Comparison of ENCODE assay signal across 21 mouse cellular contexts in genomic region chr10:13328602-13329001, GRCm38 (mm10).
DNase-seq lines count a peak whose midpoint lies in the region; ATAC-seq and TF ChIP-seq lines count a peak whose summit lies in the region.
"Had no signal": no experiment of that assay in that cellular context is flagged by ENCODE, and none has a peak within 500 bp of the region (broad histone marks: within the 10 kb centered on the region; RNA-seq: fewer than 3 reads in every experiment).

No protein-coding gene starts in this region.

- H3K27me3 ChIP-seq in embryonic facial prominence, embryonic 12.5 days = no peaks in the 10 kb centered on the region
- H3K27me3 ChIP-seq in embryonic facial prominence, embryonic 10.5 days (replicated peaks; ENCODE audit: low read depth, poor library complexity, severe bottlenecking) = no peaks in the 10 kb centered on the region
- H3K27me3 ChIP-seq in heart, postnatal 0 days (ENCODE audit: control insufficient read depth, insufficient read depth, low read length) = no peaks in the 10 kb centered on the region
- no peaks in the 10 kb centered on the region for H3K27me3 ChIP-seq in lung, embryonic 14.5 days (ENCODE audit: insufficient read depth, low read length)
- no peaks in the 10 kb centered on the region for H3K27me3 ChIP-seq in stomach, embryonic 15.5 days (replicated peaks)
- H3K27me3 ChIP-seq: hindbrain, embryonic 12.5 days; neural tube, embryonic 15.5 days had no signal

- H3K27ac ChIP-seq in embryonic facial prominence, embryonic 12.5 days = 0 out of 2 replicates have a peak overlapping the region, but pooled peaks have one; percentile 63
- H3K27ac ChIP-seq in embryonic facial prominence, embryonic 10.5 days (replicated peaks) = no peak overlapping the region
- peak overlapping the region; percentile 56; the same call in 1 of the 2 replicates for H3K27ac ChIP-seq in heart, postnatal 0 days (ENCODE audit: low read depth)
- peak overlapping the region; percentile 48 for H3K27ac ChIP-seq in lung, embryonic 14.5 days (ENCODE audit: low read depth)
- H3K27ac ChIP-seq in stomach, embryonic 15.5 days = peak overlapping the region; percentile 89
- H3K27ac ChIP-seq: hindbrain, embryonic 12.5 days; liver, embryonic 13.5 days; neural tube, embryonic 15.5 days had no signal

- no peaks in the 10 kb centered on the region for H3K9me3 ChIP-seq in embryonic facial prominence, embryonic 12.5 days
- H3K9me3 ChIP-seq in embryonic facial prominence, embryonic 10.5 days = no peaks in the 10 kb centered on the region
- no peaks in the 10 kb centered on the region for H3K9me3 ChIP-seq in heart, postnatal 0 days (replicated peaks; ENCODE audit: control insufficient read depth, low read length)
- no peaks in the 10 kb centered on the region for H3K9me3 ChIP-seq in lung, embryonic 14.5 days (ENCODE audit: low read depth, low read length)
- H3K9me3 ChIP-seq in stomach, embryonic 15.5 days = no peaks in the 10 kb centered on the region
- H3K9me3 ChIP-seq: G1E; hindbrain, embryonic 12.5 days; liver, embryonic 13.5 days; neural tube, embryonic 15.5 days had no signal

- WGBS in embryonic facial prominence, embryonic 12.5 days = 58% methylated on average over 3 of the region's 3 CpGs
- WGBS in embryonic facial prominence, embryonic 10.5 days = 68% methylated on average over 3 of the region's 3 CpGs
- WGBS in heart, postnatal 0 days = 59% methylated on average over 3 of the region's 3 CpGs
- 45% methylated on average over 3 of the region's 3 CpGs for WGBS in lung, embryonic 14.5 days
- 56% methylated on average over 3 of the region's 3 CpGs for WGBS in lung, adult 2 months
- WGBS in stomach, embryonic 15.5 days = 34% methylated on average over 3 of the region's 3 CpGs

- no peak for TF ChIP-seq CTCF in heart, postnatal 0 days (IDR thresholded peaks at IDR 0.05; ENCODE audit: low read depth)
- no peak for TF ChIP-seq CTCF in lung, embryonic 14.5 days (IDR thresholded peaks at IDR 0.05; ENCODE audit: low read depth)
- TF ChIP-seq CTCF in lung, adult 2 months (IDR thresholded peaks at IDR 0.05; ENCODE audit: insufficient read depth, low read length) = no peak

- peaks cover 6% of the 10 kb centered on the region for H3K4me1 ChIP-seq in embryonic facial prominence, embryonic 12.5 days
- H3K4me1 ChIP-seq in embryonic facial prominence, embryonic 10.5 days = peaks cover 20% of the 10 kb centered on the region
- peaks cover 29% of the 10 kb centered on the region; the same call in 1 of the 2 replicates for H3K4me1 ChIP-seq in heart, postnatal 0 days (ENCODE audit: control insufficient read depth, insufficient read depth)
- peaks cover 22% of the 10 kb centered on the region for H3K4me1 ChIP-seq in lung, embryonic 14.5 days (ENCODE audit: insufficient read depth)
- peaks cover 3% of the 10 kb centered on the region for H3K4me1 ChIP-seq in lung, adult 2 months (ENCODE audit: control insufficient read depth, insufficient read depth, low read length)
- peaks cover 12% of the 10 kb centered on the region for H3K4me1 ChIP-seq in stomach, embryonic 15.5 days

- TF ChIP-seq EP300 in heart, postnatal 0 days (IDR thresholded peaks at IDR 0.05; ENCODE audit: low read depth) = no peak

- ATAC-seq in embryonic facial prominence, embryonic 12.5 days (ENCODE audit: insufficient number of reproducible peaks, insufficient read depth, low FRiP score, low TSS enrichment) = no peak
- ATAC-seq in heart, postnatal 0 days (ENCODE audit: insufficient read depth, low read depth) = no peak
- peak; percentile 32; the same call in 1 of the 2 replicates for ATAC-seq in lung, embryonic 14.5 days (ENCODE audit: insufficient read depth)
- no peak for ATAC-seq in stomach, embryonic 15.5 days (ENCODE audit: insufficient read depth, low FRiP score, low read depth)
- ATAC-seq: CD4-positive, CD25-positive, alpha-beta regulatory T cell, adult 4 months; forebrain, embryonic 14.5 days; intestine, embryonic 16.5 days had no signal

- no peak overlapping the region for H3K9ac ChIP-seq in embryonic facial prominence, embryonic 12.5 days
- no peak overlapping the region for H3K9ac ChIP-seq in heart, postnatal 0 days (replicated peaks; ENCODE audit: low read depth, low read length)
- H3K9ac ChIP-seq in lung, embryonic 14.5 days = no peak overlapping the region
- no peak overlapping the region for H3K9ac ChIP-seq in stomach, embryonic 15.5 days
- H3K9ac ChIP-seq: hindbrain, embryonic 12.5 days; liver, embryonic 13.5 days; neural tube, embryonic 15.5 days had no signal

- no peak overlapping the region for H3K4me3 ChIP-seq in embryonic facial prominence, embryonic 12.5 days
- no peak overlapping the region for H3K4me3 ChIP-seq in embryonic facial prominence, embryonic 10.5 days
- no peak overlapping the region for H3K4me3 ChIP-seq in heart, postnatal 0 days (ENCODE audit: low read depth, low read length)
- no peak overlapping the region for H3K4me3 ChIP-seq in lung, embryonic 14.5 days (ENCODE audit: low read depth, low read length)
- H3K4me3 ChIP-seq in lung, adult 2 months (replicated peaks; ENCODE audit: extremely low read depth, low read depth, low read length) = no peak overlapping the region
- no peak overlapping the region for H3K4me3 ChIP-seq in stomach, embryonic 15.5 days (replicated peaks)
- H3K4me3 ChIP-seq: erythroblast, embryonic 14.5 days; hindbrain, embryonic 12.5 days; liver, embryonic 13.5 days; myocyte; neural tube, embryonic 15.5 days had no signal

- no peaks in the 10 kb centered on the region for H3K36me3 ChIP-seq in embryonic facial prominence, embryonic 12.5 days
- H3K36me3 ChIP-seq in embryonic facial prominence, embryonic 10.5 days (replicated peaks) = no peaks in the 10 kb centered on the region
- no peaks in the 10 kb centered on the region for H3K36me3 ChIP-seq in heart, postnatal 0 days (replicated peaks; ENCODE audit: control insufficient read depth, insufficient read depth, low read length)
- H3K36me3 ChIP-seq in lung, embryonic 14.5 days (ENCODE audit: insufficient read depth) = no peaks in the 10 kb centered on the region
- H3K36me3 ChIP-seq in stomach, embryonic 15.5 days = no peaks in the 10 kb centered on the region
- H3K36me3 ChIP-seq: G1E; hindbrain, embryonic 12.5 days; liver, embryonic 13.5 days; neural tube, embryonic 15.5 days had no signal

- H3K4me2 ChIP-seq in embryonic facial prominence, embryonic 12.5 days (replicated peaks) = no peak overlapping the region
- H3K4me2 ChIP-seq in heart, postnatal 0 days (ENCODE audit: low read depth, low read length) = no peak overlapping the region
- H3K4me2 ChIP-seq in lung, embryonic 14.5 days = no peak overlapping the region
- H3K4me2 ChIP-seq in stomach, embryonic 15.5 days = no peak overlapping the region
- H3K4me2 ChIP-seq: hindbrain, embryonic 12.5 days; liver, embryonic 13.5 days; neural tube, embryonic 15.5 days had no signal

- no peak for DNase-seq in embryonic facial prominence, embryonic 10.5 days (ENCODE audit: low spot score)
- DNase-seq in heart, postnatal 0 days (ENCODE audit: low spot score) = no peak
- no peak for DNase-seq in heart, adult 18-20 months
- DNase-seq in lung, embryonic 14.5 days = peak; percentile 57
- no peak for DNase-seq in lung, adult 2 months
- no peak for DNase-seq in frontal cortex, postnatal 36 days (ENCODE audit: low spot score in 2 of 2)
- DNase-seq: cerebellum, adult 9-10 months; layer of hippocampus, postnatal 36 days; liver, embryonic 13.5 days; midbrain, embryonic 14.5 days; right cerebral cortex, postnatal 25 days had no signal

- TF ChIP-seq POLR2A in lung, adult 2 months (IDR thresholded peaks at IDR 0.05; ENCODE audit: borderline replicate concordance, extremely low read depth, low read depth, low read length) = no peak
